Mouse (Mus musculus): Measurements from ENCODE around the gene Rab22a.
A peak's percentile ranks its signal among the peaks of the same experiment; 100 is the strongest.
"Not testable (repeated sequence)": the region's sequence is repeated elsewhere in the genome, so short reads cannot be mapped to it uniquely, and the experiment has no call there.

Gene Rab22a

GRCm38 (mm10) chr2:173719115-173719514, 59.6 kb downstream of the Rab22a start, which contains the start of gene 1700010B08Rik:
Gene 1700010B08Rik (plus strand): TSS chr2:173719415.
- DNase-seq (ENCODE audit: low read depth, low spot score): not testable (repeated sequence)

DNA sequence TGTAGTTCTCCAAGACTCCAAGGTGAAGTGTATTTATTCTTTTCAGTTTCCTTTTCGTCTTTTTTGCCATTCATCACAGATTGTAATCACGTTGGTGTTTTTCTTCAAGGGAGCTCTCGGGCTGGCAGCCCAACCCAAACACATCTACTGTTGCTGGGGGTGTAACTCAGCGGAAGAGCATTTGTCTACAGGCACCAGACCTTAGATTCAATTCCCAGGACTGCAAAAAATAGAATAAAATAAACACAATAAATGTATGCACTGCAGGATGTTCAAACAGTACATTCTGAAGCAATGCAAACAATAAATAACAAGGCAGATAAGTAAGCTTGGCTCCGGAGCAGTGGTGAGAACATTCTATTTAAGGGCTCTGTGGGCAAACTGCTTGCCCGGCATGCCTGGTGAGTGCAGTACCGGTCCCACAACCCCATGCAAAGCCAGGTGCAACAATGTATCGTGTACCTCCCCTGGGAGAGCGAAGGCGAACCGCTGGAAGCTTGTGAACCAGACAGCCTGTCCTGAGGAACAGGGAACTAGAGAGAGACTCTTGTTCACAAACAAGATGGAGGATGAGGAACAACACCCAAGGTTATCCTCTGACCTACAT, 62.8 kb downstream of the Rab22a start:
- no peak for DNase-seq (ENCODE audit: low read depth, low spot score)

DNA sequence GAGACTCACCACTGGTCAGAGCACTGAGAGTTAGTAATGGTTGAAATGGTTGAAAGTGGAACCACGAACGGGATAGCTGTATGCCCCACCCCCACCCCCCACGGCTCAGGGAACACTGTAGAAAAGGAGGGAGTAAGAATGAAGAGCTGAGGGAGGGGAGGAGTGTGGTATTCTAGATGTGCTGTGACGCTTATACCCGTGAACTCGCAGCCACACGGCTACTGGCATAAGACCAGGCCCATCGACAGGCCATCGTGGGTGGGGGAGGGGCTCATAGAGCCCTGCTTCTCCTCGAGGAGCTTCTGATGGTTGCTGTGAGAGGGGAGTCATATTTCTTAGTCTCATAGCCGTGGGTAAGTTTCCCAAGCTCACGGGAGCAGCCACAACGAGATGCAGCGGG, 64.8 kb downstream of the Rab22a start:
- DNase-seq (ENCODE audit: low read depth, low spot score): no peak

- DNase-seq (ENCODE audit: low read depth, low spot score): no peak
These were observed 65.6 kb downstream of the Rab22a start for GRCm38 (mm10) chr2:173724940-173725807.

- no peak for DNase-seq (ENCODE audit: low read depth, low spot score)
These were observed 66.3 kb downstream of the Rab22a start for GRCm38 (mm10) chr2:173725819-173726218.

- no peak for DNase-seq (ENCODE audit: low read depth, low spot score)
These were observed 70.9 kb downstream of the Rab22a start for GRCm38 (mm10) chr2:173730444-173730966.

- DNase-seq (ENCODE audit: low read depth, low spot score): no peak
These were observed 74.9 kb downstream of the Rab22a start for GRCm38 (mm10) chr2:173734426-173734825.

- peak; percentile 98 for DNase-seq (ENCODE audit: low read depth, low spot score)
These were observed 77.8 kb downstream of the Rab22a start, which contains the start of gene Vapb for GRCm38 (mm10) chr2:173737222-173737989. Gene Vapb (plus strand): TSS chr2:173737511.

DNA sequence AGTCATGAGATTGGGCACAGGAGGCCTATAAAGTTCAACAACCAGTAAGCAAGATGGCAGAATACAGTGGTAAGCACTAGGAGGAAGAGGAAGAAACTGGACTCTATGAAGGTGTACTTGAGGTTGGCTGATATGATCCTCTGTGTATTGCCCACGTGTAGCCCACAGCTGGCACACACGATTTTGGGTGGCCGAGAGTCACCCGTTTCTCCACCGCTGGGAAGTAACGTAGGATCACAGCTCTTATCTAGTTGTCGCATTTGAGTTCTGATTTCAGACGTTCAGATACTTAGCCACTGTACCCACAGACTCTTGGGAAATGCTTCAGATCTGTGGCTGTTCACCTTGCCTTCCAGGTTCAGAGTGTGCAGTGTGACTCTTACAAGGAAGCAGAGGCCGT, 78.7 kb downstream of the Rab22a start:
- DNase-seq (ENCODE audit: low read depth, low spot score): no peak

DNA sequence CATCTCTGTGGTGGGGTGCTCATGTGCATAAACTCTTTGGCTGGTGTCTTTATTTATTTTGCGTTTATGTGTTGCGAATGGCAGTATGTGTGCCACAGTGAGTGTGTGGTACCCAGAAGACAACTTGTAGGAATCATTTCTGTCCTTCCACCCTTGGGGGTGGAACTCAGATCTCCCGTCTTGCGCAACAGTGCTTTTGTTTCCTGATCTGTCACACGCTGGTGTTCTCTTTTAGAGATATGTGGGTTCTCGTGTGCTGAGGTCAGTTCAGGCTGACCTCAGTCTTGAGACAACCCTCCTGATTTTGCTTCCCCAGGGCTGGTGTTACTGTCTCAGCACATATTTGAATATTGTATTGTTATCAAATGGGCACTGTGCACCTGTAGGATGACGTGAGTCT, 79.5 kb downstream of the Rab22a start:
- DNase-seq (ENCODE audit: low read depth, low spot score): no peak

GRCm38 (mm10) chr2:173742090-173742489, 82.5 kb downstream of the Rab22a start:
- DNase-seq (ENCODE audit: low read depth, low spot score): no peak

- no peak for DNase-seq (ENCODE audit: low read depth, low spot score)
These were observed 83.2 kb downstream of the Rab22a start for GRCm38 (mm10) chr2:173742744-173743143.

GRCm38 (mm10) chr2:173744070-173744815, 84.7 kb downstream of the Rab22a start:
- no peak for DNase-seq (ENCODE audit: low read depth, low spot score)

- DNase-seq (ENCODE audit: low read depth, low spot score): no peak
These were observed 89.5 kb downstream of the Rab22a start for GRCm38 (mm10) chr2:173748961-173749659.

DNA sequence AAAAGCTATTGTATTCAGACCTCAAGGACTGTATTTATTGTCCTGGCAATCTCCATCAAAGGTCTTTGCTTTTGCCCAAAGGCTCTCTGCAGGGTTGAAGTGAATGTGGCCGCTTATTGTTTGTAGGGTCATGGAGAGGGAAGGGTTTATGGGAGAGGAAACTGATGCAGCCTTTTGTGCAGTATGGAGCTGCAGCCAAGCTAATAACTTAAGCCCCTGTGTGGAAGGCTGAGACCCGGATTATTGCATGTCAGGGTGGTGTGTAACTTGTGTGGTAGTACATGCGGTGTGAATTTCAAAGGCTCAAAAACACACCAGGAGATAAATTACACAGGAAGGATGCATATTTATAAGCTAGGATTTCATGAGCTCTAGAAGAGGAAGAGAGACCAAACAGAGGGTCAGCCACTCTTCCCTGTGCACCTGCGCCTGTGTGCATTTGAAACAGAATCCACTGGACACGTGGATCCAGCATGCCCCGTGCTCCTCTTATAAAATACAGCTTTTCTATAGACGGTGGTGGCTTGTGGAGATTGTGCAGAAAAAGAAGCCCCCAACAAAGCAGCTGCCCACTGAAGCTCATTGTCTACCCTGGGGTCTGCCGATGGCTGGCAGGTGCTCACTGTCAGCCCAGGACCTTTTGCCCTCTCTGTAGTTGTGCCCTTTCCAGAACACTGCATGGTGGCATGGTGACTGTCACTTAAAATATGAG, 96.0 kb downstream of the Rab22a start:
- DNase-seq (ENCODE audit: low read depth, low spot score): no peak
